Mouse (Mus musculus) embryonic facial prominence, embryonic 15.5 days (tissue): ENCODE data around the gene Prkag2. TPM values are rescaled to one million over a fixed set of nuclear protein-coding genes. Genes with fewer than 3 reads are reported as not detected.

Source experiments
- ATAC-seq: fragments of 200-750 bp; cut with Nextera tagmentation; 2 replicates; pipeline ENCODE4 v1.8.0; 2017; ENCODE audit warnings: low read depth, moderate TSS enrichment; ENCODE audit not compliant: insufficient number of reproducible peaks, low FRiP score, low TSS enrichment
- H3K27ac ChIP-seq: fragments of 300-500 bp; sonication (generic); replicated peaks from 2 replicates; pipeline ENCODE4 v1.5.1; 2015; ENCODE audit warnings: mild to moderate bottlenecking, inconsistent platforms
- H3K27me3 ChIP-seq: fragments of 300-500 bp; sonication (generic); 2 replicates; pipeline ENCODE4 v1.6.1; 2015; ENCODE audit warnings: inconsistent platforms
- H3K36me3 ChIP-seq: fragments of 300-500 bp; sonication (generic); 2 replicates; pipeline ENCODE4 v1.6.1; 2015; ENCODE audit warnings: mild to moderate bottlenecking, inconsistent platforms
- H3K4me1 ChIP-seq: fragments of 300-500 bp; sonication (generic); 2 replicates; pipeline ENCODE4 v1.6.1; 2015; ENCODE audit warnings: inconsistent platforms
- H3K4me2 ChIP-seq: fragments of 300-500 bp; sonication (generic); replicated peaks from 2 replicates; pipeline ENCODE4 v1.6.1; 2015; ENCODE audit warnings: mild to moderate bottlenecking, inconsistent platforms
- H3K4me3 ChIP-seq: fragments of 300-500 bp; sonication (generic); replicated peaks from 2 replicates; pipeline ENCODE4 v1.5.1; 2015; ENCODE audit warnings: mild to moderate bottlenecking, inconsistent platforms
- H3K9ac ChIP-seq: fragments of 300-500 bp; sonication (generic); 2 replicates; pipeline ENCODE4 v1.6.1; 2015; ENCODE audit warnings: inconsistent platforms
- H3K9me3 ChIP-seq: fragments of 300-500 bp; sonication (generic); replicated peaks from 2 replicates; pipeline ENCODE4 v1.6.1; 2016; ENCODE audit warnings: inconsistent platforms
- WGBS: fragments of 180-500 bp; shearing (Covaris S2); methylation state at CpG from one replicate; pipeline ENCODE4 v1.1.7; 2015; 5-methylcytosine and 5-hydroxymethylcytosine counted together
- polyA plus RNA-seq: library from polyadenylated mRNA; unstranded; fragments of >200 nt; fragmentation: Nextera tagmentation; extraction: Ambion mirVana; gene quantifications from 2 replicates; pipeline ENCODE4 v1.2.1, GENCODE M21; 2015

Prkag2 gene
- polyA plus RNA-seq, 1 experiment from 2014 or later = 25.0 TPM

GRCm38 (mm10) chr5:24933760-24934159, 166.7 kb downstream of the Prkag2 start:
- H3K4me3 ChIP-seq = no peak overlapping the region
- no peaks in the 10 kb centered on the region for H3K4me1 ChIP-seq
- no peak overlapping the region for H3K27ac ChIP-seq
- no peak overlapping the region for H3K9ac ChIP-seq
- 96% methylated on average over 1 of the region's 1 CpGs for WGBS
- H3K9me3 ChIP-seq = no peaks in the 10 kb centered on the region
- no peak overlapping the region for H3K4me2 ChIP-seq
- no peaks in the 10 kb centered on the region for H3K27me3 ChIP-seq
- H3K36me3 ChIP-seq = no peaks in the 10 kb centered on the region
- no peak for ATAC-seq

- H3K4me1 ChIP-seq = no peaks in the 10 kb centered on the region
- H3K9ac ChIP-seq = no peak overlapping the region
- no peak overlapping the region for H3K4me3 ChIP-seq
- no peaks in the 10 kb centered on the region for H3K9me3 ChIP-seq
- no peak overlapping the region for H3K4me2 ChIP-seq
- no peaks in the 10 kb centered on the region for H3K36me3 ChIP-seq
- no peak for ATAC-seq
- H3K27me3 ChIP-seq = no peaks in the 10 kb centered on the region
- 75% methylated on average over 10 of the region's 10 CpGs for WGBS
- H3K27ac ChIP-seq = no peak overlapping the region
These were observed 168.8 kb downstream of the Prkag2 start for GRCm38 (mm10) chr5:24931578-24932185.

- ATAC-seq = no peak
These were observed 169.4 kb downstream of the Prkag2 start for GRCm38 (mm10) chr5:24930831-24931577.

GRCm38 (mm10) chr5:24928816-24929215, 171.6 kb downstream of the Prkag2 start:
- no peak for ATAC-seq
- WGBS = 87% methylated on average over 4 of the region's 4 CpGs
- H3K4me3 ChIP-seq = no peak overlapping the region

More at GRCm38 (mm10) chr5:24930831-24931577, 169.4 kb downstream of the Prkag2 start:
- Histone ChIP-seq H3K4me1 (no peaks in the 10 kb centered on the region), H3K9ac (no peak overlapping the region), H3K27me3 (no peaks in the 10 kb centered on the region), H3K9me3 (no peaks in the 10 kb centered on the region), H3K4me2 (no peak overlapping the region), H3K36me3 (no peaks in the 10 kb centered on the region), H3K4me3 (no peak overlapping the region), H3K27ac (no peak overlapping the region)
- 73% methylated on average over 8 of the region's 8 CpGs for WGBS

GRCm38 (mm10) chr5:24927706-24928105, 172.7 kb downstream of the Prkag2 start:
- Histone ChIP-seq H3K4me2 (no peak overlapping the region), H3K9ac (no peak overlapping the region), H3K9me3 (no peaks in the 10 kb centered on the region), H3K4me3 (no peak overlapping the region), H3K36me3 (no peaks in the 10 kb centered on the region), H3K27me3 (no peaks in the 10 kb centered on the region), H3K4me1 (no peaks in the 10 kb centered on the region), H3K27ac (no peak overlapping the region)
- WGBS = 24% methylated on average over 8 of the region's 8 CpGs
- ATAC-seq = no peak

More at GRCm38 (mm10) chr5:24928816-24929215, 171.6 kb downstream of the Prkag2 start:
- no peaks in the 10 kb centered on the region for H3K4me1 ChIP-seq
- H3K4me2 ChIP-seq = no peak overlapping the region
- no peaks in the 10 kb centered on the region for H3K27me3 ChIP-seq
- H3K36me3 ChIP-seq = no peaks in the 10 kb centered on the region
- H3K9ac ChIP-seq = no peak overlapping the region
- no peak overlapping the region for H3K27ac ChIP-seq
- no peaks in the 10 kb centered on the region for H3K9me3 ChIP-seq

- Histone ChIP-seq H3K36me3 (no peaks in the 10 kb centered on the region), H3K9me3 (no peaks in the 10 kb centered on the region), H3K4me3 (no peak overlapping the region), H3K27me3 (no peaks in the 10 kb centered on the region), H3K9ac (no peak overlapping the region), H3K27ac (no peak overlapping the region), H3K4me1 (no peaks in the 10 kb centered on the region), H3K4me2 (no peak overlapping the region)
- WGBS = 87% methylated on average over 1 of the region's 1 CpGs
- ATAC-seq = no peak; the same call in none of the 2 replicates
These were observed 181.3 kb downstream of the Prkag2 start for GRCm38 (mm10) chr5:24919155-24919554.

- whole genome bisulfite sequencing = 88% methylated on average over 4 of the region's 4 CpGs
- Histone ChIP-seq H3K4me1 (no peaks in the 10 kb centered on the region), H3K36me3 (no peaks in the 10 kb centered on the region), H3K27me3 (no peaks in the 10 kb centered on the region), H3K9me3 (no peaks in the 10 kb centered on the region), H3K4me3 (no peak overlapping the region), H3K9ac (no peak overlapping the region), H3K4me2 (no peak overlapping the region), H3K27ac (no peak overlapping the region)
- ATAC-seq = no peak
These were observed 183.9 kb downstream of the Prkag2 start for GRCm38 (mm10) chr5:24916511-24916910.

- no peak overlapping the region for H3K27ac ChIP-seq
- ATAC-seq = no peak
- 73% methylated on average over 5 of the region's 5 CpGs for WGBS
- H3K4me2 ChIP-seq = no peak overlapping the region
- no peaks in the 10 kb centered on the region for H3K36me3 ChIP-seq
- no peak overlapping the region for H3K9ac ChIP-seq
- no peaks in the 10 kb centered on the region for H3K4me1 ChIP-seq
- no peaks in the 10 kb centered on the region for H3K9me3 ChIP-seq
- H3K4me3 ChIP-seq = no peak overlapping the region
- no peaks in the 10 kb centered on the region for H3K27me3 ChIP-seq
These were observed 185.3 kb downstream of the Prkag2 start for GRCm38 (mm10) chr5:24915119-24915518.

- no peak overlapping the region for H3K4me3 ChIP-seq
- no peaks in the 10 kb centered on the region for H3K4me1 ChIP-seq
- H3K27ac ChIP-seq = no peak overlapping the region
- H3K9ac ChIP-seq = no peak overlapping the region
- no peaks in the 10 kb centered on the region for H3K27me3 ChIP-seq
- no peak for ATAC-seq
- no peaks in the 10 kb centered on the region for H3K9me3 ChIP-seq
- H3K36me3 ChIP-seq = no peaks in the 10 kb centered on the region
- 51% methylated on average over 6 of the region's 6 CpGs for WGBS
- H3K4me2 ChIP-seq = no peak overlapping the region
These were observed 186.8 kb downstream of the Prkag2 start for GRCm38 (mm10) chr5:24913656-24914055.

- Histone ChIP-seq H3K36me3 (no peaks in the 10 kb centered on the region), H3K4me1 (peaks cover 18% of the 10 kb centered on the region), H3K4me3 (peak overlapping the region; percentile 84), H3K9ac (peak overlapping the region; percentile 35; the same call in 1 of the 2 replicates), H3K27me3 (no peaks in the 10 kb centered on the region), H3K27ac (peak overlapping the region; percentile 93), H3K4me2 (peak overlapping the region; percentile 89), H3K9me3 (no peaks in the 10 kb centered on the region)
- 13% methylated on average over 14 of the region's 19 CpGs for WGBS
- ATAC-seq = no peak; the same call in 1 of the 2 replicates
These were observed 191.4 kb downstream of the Prkag2 start for GRCm38 (mm10) chr5:24908820-24909716.
